Mouse (Mus musculus): Measurements from ENCODE around the gene Gsdme.

GRCm38 (mm10) chr6:50299071-50299470 lies 35.4 kb upstream of the Gsdme start:
- no peak for TF ChIP-seq USF1 (IDR thresholded peaks at IDR 0.05; ENCODE audit: low read depth, low read length)
- TF ChIP-seq EP300 (IDR thresholded peaks at IDR 0.05; ENCODE audit: low read depth in 1 of 2, low read length in 2 of 2), result no peak
- TF ChIP-seq POLR2A (IDR thresholded peaks at IDR 0.05; ENCODE audit: control insufficient read depth in 1 of 2, insufficient read depth in 1 of 2, low read depth in 1 of 2, low read length in 2 of 2, poor library complexity in 1 of 2), result no peak
- no peak for TF ChIP-seq JUND (IDR thresholded peaks at IDR 0.05; ENCODE audit: low read depth, low read length)
- TF ChIP-seq CTCF (IDR thresholded peaks at IDR 0.05 in 2 of 3, conservative IDR thresholded peaks at IDR 0.05 in 1 of 3; ENCODE audit: control insufficient read depth in 1 of 3, insufficient read depth in 1 of 3, low read depth in 2 of 3, low read length in 3 of 3, poor library complexity in 1 of 3, severe bottlenecking in 1 of 3), result no peak; a peak in 1 of 6 replicates
- no peak for TF ChIP-seq TCF12 (IDR thresholded peaks at IDR 0.05; ENCODE audit: low read depth, low read length)
- TF ChIP-seq ETS1 (IDR thresholded peaks at IDR 0.05; ENCODE audit: low read depth, low read length), result no peak
- no peak for TF ChIP-seq SMC3 (IDR thresholded peaks at IDR 0.05; ENCODE audit: low read depth, low read length)
- TF ChIP-seq BHLHE40 (IDR thresholded peaks at IDR 0.05; ENCODE audit: borderline replicate concordance, low read depth, low read length), result no peak
- no peak for TF ChIP-seq CHD1 (IDR thresholded peaks at IDR 0.05; ENCODE audit: low read depth, low read length)
- TF ChIP-seq ELF1 (IDR thresholded peaks at IDR 0.05; ENCODE audit: low read depth, low read length), result no peak

All from MEL (cell line).